Mouse (Mus musculus) embryonic facial prominence, embryonic 13.5 days (tissue): ENCODE measurements at regions not wholly inside any gene's neighbourhood (a gene's known extent, or its start where the extent isn't known, plus 50 kb on each side); places are given as distances from the start of the nearest gene placed in this dataset.

ENCODE experiments used
- ATAC-seq: fragments of 200-750 bp; cut with Nextera tagmentation; 2 replicates; pipeline ENCODE4 v1.8.0; 2017; ENCODE audit warnings: low read depth; ENCODE audit not compliant: insufficient number of reproducible peaks, insufficient read depth, low FRiP score, low TSS enrichment
- H3K27ac ChIP-seq: fragments of 300-500 bp; sonication (generic); 2 replicates; pipeline ENCODE4 v1.5.1; 2015; ENCODE audit warnings: moderate library complexity, mild to moderate bottlenecking, inconsistent platforms
- H3K27me3 ChIP-seq: fragments of 300-500 bp; sonication (generic); 2 replicates; pipeline ENCODE4 v1.6.1; 2015; ENCODE audit warnings: mild to moderate bottlenecking, inconsistent platforms
- H3K36me3 ChIP-seq: fragments of 300-500 bp; sonication (generic); 2 replicates; pipeline ENCODE4 v1.6.1; 2015; ENCODE audit warnings: mild to moderate bottlenecking, inconsistent platforms
- H3K4me1 ChIP-seq: fragments of 300-500 bp; sonication (generic); 2 replicates; pipeline ENCODE4 v1.6.1; 2015; ENCODE audit warnings: inconsistent platforms
- H3K4me2 ChIP-seq: fragments of 300-500 bp; sonication (generic); 2 replicates; pipeline ENCODE4 v1.6.1; 2015; ENCODE audit warnings: moderate library complexity, mild to moderate bottlenecking, inconsistent platforms
- H3K4me3 ChIP-seq: fragments of 300-500 bp; sonication (generic); 2 replicates; pipeline ENCODE4 v1.5.1; 2015; ENCODE audit warnings: mild to moderate bottlenecking, inconsistent platforms
- H3K9ac ChIP-seq: fragments of 300-500 bp; sonication (generic); 2 replicates; pipeline ENCODE4 v1.6.1; 2015; ENCODE audit warnings: mild to moderate bottlenecking, inconsistent platforms
- H3K9me3 ChIP-seq: fragments of 300-500 bp; sonication (generic); 2 replicates; pipeline ENCODE4 v1.6.1; 2016; ENCODE audit warnings: inconsistent platforms
- WGBS: fragments of 180-500 bp; shearing (Covaris S2); methylation state at CpG from one replicate; pipeline ENCODE4 v1.1.7; 2015; ENCODE audit warnings: mixed read lengths; 5-methylcytosine and 5-hydroxymethylcytosine counted together

DNA sequence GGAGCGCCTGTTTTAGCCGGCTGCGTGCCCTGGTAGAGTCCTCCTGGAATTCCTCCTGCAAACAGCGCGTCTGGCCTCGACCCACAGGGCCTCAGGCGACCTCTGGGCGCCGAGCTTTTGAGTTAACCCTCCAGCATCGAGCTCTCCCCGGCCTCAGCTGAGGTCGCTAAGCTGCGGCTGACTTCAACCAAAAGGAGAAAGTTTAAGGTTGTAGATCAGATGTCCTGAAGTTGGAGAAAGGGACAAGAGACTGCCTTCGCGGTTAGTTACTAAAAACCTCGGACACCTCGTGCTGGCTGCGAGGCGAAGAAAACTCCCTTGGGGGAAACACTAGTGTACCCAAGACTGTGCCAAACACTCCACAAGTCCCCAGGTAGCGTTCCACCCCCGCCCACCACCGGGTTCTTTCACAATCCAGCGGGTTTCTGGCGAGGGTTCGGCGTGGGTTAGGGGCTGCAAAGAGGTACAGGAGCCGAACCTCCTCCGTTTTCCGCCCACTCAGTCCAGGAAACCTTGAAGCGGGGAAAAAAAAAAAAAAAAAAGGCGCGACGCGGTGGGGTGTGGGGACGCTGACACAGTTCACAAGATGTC, 78.9 kb downstream of the Kcnrg start:
- no peaks in the 10 kb centered on the region for H3K36me3 ChIP-seq
- ATAC-seq = no peak
- WGBS = 2% methylated on average over 35 of the region's 35 CpGs
- peak overlapping the region; percentile 43 for H3K4me3 ChIP-seq
- H3K9me3 ChIP-seq = no peaks in the 10 kb centered on the region
- peaks cover 45% of the 10 kb centered on the region for H3K4me1 ChIP-seq
- H3K4me2 ChIP-seq = peak overlapping the region; percentile 74
- H3K27me3 ChIP-seq = peaks cover 72% of the 10 kb centered on the region
- no peak overlapping the region for H3K27ac ChIP-seq
- H3K9ac ChIP-seq = peak overlapping the region; percentile 61; the same call in 1 of the 2 replicates

DNA sequence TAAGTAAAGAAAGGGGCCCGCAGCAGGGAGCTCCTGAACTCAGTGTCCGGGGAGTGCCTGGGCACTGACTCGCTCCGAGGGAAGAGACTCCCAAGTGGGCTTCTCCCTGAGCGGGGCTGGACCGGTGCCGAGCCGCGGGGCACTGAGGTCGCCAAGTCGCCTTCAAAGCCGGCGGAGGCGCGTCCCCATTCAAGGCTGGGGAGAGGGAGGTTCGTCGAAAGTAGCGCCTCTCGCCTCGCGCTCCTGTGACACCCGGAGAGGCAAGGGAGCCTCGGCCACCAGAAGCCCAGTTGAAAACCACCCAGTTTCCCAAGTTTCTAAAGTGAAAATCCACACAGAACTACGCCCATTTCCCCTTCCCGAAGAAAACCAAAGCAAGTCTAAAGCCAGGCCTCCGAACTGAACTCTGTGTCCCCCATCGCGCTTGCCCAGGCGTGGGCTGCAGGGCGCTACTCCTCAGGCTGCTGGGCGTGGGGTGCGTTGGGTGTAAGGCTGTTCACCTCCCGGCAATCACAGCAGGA, 79.6 kb downstream of the Kcnrg start:
- Histone ChIP-seq H3K27ac (no peak overlapping the region), H3K9me3 (no peaks in the 10 kb centered on the region), H3K36me3 (no peaks in the 10 kb centered on the region), H3K9ac (peak overlapping the region; percentile 61), H3K27me3 (peaks cover 77% of the 10 kb centered on the region), H3K4me1 (peaks cover 45% of the 10 kb centered on the region), H3K4me2 (peak overlapping the region; percentile 74), H3K4me3 (peak overlapping the region; percentile 43)
- ATAC-seq = no peak
- under 1% methylated on average over 33 of the region's 33 CpGs for WGBS

DNA sequence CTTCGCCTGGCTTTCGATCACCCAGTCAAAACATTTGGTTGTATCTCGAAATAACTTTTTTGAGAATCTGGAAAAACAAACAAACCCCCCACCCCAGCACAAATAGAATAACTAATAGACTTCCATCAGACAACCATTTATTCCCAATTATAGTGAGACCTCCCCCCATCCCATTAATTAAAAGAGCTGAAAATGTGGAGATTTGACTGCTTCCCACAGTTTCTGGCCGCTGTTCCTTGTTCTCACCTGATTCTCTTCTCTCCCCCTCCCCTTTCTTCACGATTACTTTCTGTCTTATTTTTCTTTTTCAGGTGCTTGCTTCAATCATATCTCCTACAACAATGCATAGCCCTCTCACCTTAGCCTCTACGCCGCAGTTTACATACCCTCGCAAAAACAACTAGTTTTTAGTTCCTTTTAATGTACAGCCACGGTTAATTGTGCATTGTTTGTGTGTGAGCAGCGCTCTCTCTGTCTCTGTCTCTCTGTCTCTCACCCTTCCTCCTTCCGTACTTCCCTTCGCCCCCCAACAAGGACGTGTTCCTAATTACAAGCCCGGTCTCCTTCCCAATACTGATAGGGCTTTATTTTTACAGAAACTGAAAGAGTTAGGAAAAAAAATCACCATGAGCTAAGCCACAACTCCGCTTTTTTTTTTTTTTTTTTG, 80.2 kb downstream of the Kcnrg start:
- ATAC-seq = no peak
- Histone ChIP-seq H3K4me2 (peak overlapping the region; percentile 74), H3K27ac (no peak overlapping the region), H3K9ac (peak overlapping the region; percentile 61; the same call in 1 of the 2 replicates), H3K4me1 (peaks cover 45% of the 10 kb centered on the region), H3K36me3 (no peaks in the 10 kb centered on the region), H3K27me3 (peaks cover 80% of the 10 kb centered on the region), H3K9me3 (no peaks in the 10 kb centered on the region), H3K4me3 (peak overlapping the region; percentile 43)
- WGBS = 1% methylated on average over 15 of the region's 15 CpGs

DNA sequence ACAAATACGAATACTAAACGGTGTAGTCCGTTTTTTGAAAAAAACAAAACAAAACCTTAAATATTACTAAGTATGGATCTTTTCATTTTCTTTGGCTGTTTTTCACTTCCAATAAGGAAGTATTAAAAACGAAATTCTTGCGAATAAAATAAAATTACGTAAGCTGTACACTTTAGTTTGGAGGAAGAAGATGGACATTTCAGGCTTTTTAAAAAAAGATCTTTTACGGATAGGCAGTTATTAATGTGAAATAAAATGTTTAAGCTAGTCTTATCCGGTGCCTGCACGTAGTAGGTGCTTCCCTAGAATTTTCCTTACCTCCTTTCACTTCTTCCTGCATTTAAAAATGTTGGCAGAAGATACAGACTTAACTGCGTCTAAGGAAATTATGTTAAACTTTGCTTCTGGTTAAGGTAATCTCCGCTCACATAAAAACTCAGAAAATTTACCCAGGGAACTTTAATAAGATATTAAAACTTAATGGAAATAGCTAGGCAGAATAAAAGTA, 80.8 kb downstream of the Kcnrg start:
- no peaks in the 10 kb centered on the region for H3K36me3 ChIP-seq
- H3K4me3 ChIP-seq = no peak overlapping the region
- ATAC-seq = no peak
- no peaks in the 10 kb centered on the region for H3K9me3 ChIP-seq
- WGBS = 4% methylated on average over 11 of the region's 11 CpGs
- H3K4me1 ChIP-seq = peaks cover 40% of the 10 kb centered on the region
- no peak overlapping the region for H3K4me2 ChIP-seq
- H3K27me3 ChIP-seq = peaks cover 76% of the 10 kb centered on the region
- no peak overlapping the region for H3K27ac ChIP-seq
- H3K9ac ChIP-seq = no peak overlapping the region

DNA sequence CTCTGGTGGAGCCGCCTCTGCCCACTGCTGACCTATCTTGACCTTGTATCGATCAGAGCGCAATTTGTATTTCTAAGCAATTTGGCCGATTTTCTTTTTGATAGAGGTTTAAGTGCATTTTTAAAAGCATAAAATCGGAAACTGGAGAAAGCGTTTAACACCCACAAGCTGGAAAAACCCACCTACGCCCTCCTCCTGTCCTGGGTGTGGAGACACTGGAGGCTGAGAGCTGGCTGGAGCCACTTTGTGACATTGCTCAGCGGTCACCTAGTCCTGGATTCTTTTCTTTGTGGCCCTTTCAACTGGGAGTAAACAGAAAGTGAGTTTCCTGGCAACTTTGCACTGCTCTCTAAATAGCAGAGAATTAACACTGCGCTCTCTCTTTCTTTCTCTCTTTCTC, 81.4 kb downstream of the Kcnrg start:
- Histone ChIP-seq H3K4me2 (peak overlapping the region; percentile 62; the same call in 1 of the 2 replicates), H3K27me3 (peaks cover 70% of the 10 kb centered on the region), H3K9ac (no peak overlapping the region), H3K27ac (no peak overlapping the region), H3K9me3 (no peaks in the 10 kb centered on the region), H3K4me1 (peaks cover 35% of the 10 kb centered on the region), H3K36me3 (no peaks in the 10 kb centered on the region), H3K4me3 (peak overlapping the region; percentile 36)
- 2% methylated on average over 9 of the region's 9 CpGs for WGBS
- no peak for ATAC-seq

DNA sequence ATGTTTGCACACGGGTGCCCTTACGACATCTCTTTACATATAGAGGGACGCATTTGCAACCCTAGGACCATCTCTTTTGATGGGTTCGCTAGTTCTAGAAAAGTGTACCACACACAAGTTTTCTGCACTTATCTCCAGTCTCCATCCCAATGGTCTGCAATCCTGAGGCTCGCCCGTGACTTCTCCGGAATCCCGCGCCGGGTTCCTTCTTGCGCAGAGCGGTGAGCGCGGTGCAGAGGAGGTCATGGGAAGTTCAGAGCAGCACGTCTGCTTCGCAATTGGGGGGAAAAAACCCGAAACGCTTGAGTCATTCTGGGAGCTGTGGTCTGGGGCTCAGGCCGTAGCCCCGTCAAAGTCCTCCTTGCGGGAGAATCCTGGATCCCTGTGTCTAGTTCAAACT, 82.0 kb downstream of the Kcnrg start:
- H3K36me3 ChIP-seq = no peaks in the 10 kb centered on the region
- peak overlapping the region; percentile 62 for H3K4me2 ChIP-seq
- H3K4me3 ChIP-seq = peak overlapping the region; percentile 36
- H3K27me3 ChIP-seq = peaks cover 63% of the 10 kb centered on the region
- WGBS = 2% methylated on average over 21 of the region's 21 CpGs
- H3K9me3 ChIP-seq = no peaks in the 10 kb centered on the region
- H3K27ac ChIP-seq = no peak overlapping the region
- H3K9ac ChIP-seq = peak overlapping the region; percentile 49; the same call in 1 of the 2 replicates
- no peak for ATAC-seq
- H3K4me1 ChIP-seq = peaks cover 29% of the 10 kb centered on the region

DNA sequence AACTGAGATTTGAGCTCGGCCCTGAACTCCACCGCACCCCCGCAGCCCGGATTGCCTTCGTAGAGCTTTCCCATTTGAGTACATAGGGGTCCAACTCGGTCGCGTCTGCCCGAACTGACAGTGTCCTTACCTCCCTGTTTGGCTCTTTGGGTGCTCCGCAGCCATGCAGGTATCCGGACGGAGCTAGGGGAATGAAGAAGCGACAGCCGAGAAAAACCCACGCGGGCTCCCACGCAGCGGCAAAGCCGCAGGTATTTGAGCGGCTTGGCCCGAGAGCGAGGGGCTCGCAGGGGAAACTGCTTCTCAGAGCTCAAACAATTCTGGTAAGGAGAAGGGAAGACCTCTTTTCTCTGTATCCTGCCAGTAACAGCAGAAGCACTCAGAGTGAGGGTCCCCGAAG, 82.5 kb downstream of the Kcnrg start:
- no peak overlapping the region for H3K9ac ChIP-seq
- peak overlapping the region; percentile 62 for H3K4me2 ChIP-seq
- whole genome bisulfite sequencing = 11% methylated on average over 24 of the region's 24 CpGs
- no peaks in the 10 kb centered on the region for H3K9me3 ChIP-seq
- H3K4me3 ChIP-seq = peak overlapping the region; percentile 36
- peaks cover 24% of the 10 kb centered on the region for H3K4me1 ChIP-seq
- peaks cover 58% of the 10 kb centered on the region for H3K27me3 ChIP-seq
- no peaks in the 10 kb centered on the region for H3K36me3 ChIP-seq
- no peak for ATAC-seq
- no peak overlapping the region for H3K27ac ChIP-seq

DNA sequence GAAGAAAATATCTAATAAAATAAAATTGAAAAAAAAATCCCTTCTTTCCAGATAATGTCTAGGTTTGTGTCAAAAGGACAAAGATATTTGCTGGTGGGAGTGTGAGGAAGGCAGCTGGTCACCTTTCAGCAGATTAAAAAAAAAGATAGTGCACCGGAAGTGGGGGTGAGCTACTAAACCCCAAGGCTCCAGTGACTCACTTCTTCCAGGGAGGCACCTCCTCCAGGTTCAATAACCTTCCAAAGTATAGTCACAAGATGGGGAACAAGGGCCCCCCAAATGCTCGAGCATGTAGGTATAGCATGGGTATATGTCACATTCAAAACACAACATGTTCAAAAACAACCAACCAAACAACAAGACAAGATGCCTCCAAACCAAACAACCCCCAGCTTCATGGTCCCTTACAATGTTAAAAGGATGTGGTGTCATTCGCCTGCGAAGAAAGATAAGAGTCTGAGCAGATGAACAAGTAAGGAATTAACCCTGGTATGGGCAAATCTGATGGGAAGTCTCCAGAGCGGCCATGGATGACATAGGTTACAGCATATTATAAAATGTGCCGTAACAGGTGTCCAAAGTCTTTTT, 84.6 kb downstream of the Kcnrg start:
- Histone ChIP-seq H3K9me3 (no peaks in the 10 kb centered on the region), H3K36me3 (no peaks in the 10 kb centered on the region), H3K4me1 (peaks cover 14% of the 10 kb centered on the region), H3K27me3 (peaks cover 43% of the 10 kb centered on the region), H3K9ac (no peak overlapping the region), H3K4me3 (no peak overlapping the region), H3K27ac (no peak overlapping the region), H3K4me2 (no peak overlapping the region)
- ATAC-seq = no peak
- WGBS = 84% methylated on average over 6 of the region's 6 CpGs

DNA sequence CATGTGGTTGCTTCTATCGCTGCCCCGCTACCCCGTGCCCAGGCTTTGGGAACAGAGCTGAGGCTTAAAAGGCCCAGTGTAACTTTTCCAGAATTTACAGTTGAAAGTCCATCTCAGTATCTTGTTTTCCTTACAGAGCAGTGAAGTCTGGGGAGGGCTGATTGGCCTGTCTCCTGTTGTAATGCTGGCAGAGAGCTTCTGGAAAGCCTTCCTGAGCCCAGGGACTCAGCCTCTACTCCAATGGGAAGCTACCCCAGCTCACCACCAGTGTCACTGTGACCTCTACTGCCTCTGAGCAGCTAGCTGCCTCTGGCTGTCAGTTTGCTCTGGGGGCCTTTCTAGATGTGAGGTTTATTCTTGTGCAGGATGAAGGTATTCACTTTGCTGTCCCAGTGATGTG, 87.5 kb downstream of the Kcnrg start:
- Histone ChIP-seq H3K9ac (no peak overlapping the region), H3K27me3 (peaks cover 22% of the 10 kb centered on the region), H3K9me3 (no peaks in the 10 kb centered on the region), H3K4me3 (no peak overlapping the region), H3K27ac (no peak overlapping the region), H3K4me2 (no peak overlapping the region), H3K4me1 (peaks cover 22% of the 10 kb centered on the region), H3K36me3 (no peaks in the 10 kb centered on the region)
- no peak for ATAC-seq
- 90% methylated on average over 3 of the region's 3 CpGs for WGBS

DNA sequence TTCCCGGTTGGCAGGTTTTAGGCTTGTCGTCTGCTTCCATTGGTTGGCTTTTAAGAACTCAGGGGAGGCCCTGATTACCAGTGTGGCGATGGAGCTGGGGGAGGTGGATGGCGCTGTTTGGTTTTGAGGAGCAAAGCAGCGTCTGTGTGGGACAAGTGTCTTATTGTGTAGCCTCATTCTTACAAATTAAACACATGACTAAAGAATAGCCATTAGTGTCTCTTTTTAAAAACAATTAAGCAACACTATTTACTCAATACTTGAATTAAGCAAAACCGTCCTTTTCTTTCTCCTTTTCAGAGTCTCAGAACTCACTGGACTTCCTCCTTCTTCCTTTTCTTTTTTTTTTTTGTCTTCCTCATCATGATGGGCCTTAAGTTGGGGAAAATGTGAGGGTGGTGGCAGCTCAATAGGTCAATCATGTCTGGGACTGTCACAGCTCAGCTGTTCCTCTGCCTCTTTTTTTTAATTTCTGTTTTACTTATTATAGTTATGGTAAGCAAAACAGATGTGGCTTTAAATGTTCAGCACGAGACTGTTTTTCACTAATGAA, 89.1 kb downstream of the Kcnrg start:
- no peak overlapping the region for H3K4me2 ChIP-seq
- no peak overlapping the region for H3K4me3 ChIP-seq
- no peaks in the 10 kb centered on the region for H3K36me3 ChIP-seq
- ATAC-seq = no peak
- no peak overlapping the region for H3K27ac ChIP-seq
- 53% methylated on average over 7 of the region's 7 CpGs for WGBS
- no peak overlapping the region for H3K9ac ChIP-seq
- H3K9me3 ChIP-seq = no peaks in the 10 kb centered on the region
- H3K27me3 ChIP-seq = peaks cover 6% of the 10 kb centered on the region; the same call in 1 of the 2 replicates
- peaks cover 23% of the 10 kb centered on the region for H3K4me1 ChIP-seq

DNA sequence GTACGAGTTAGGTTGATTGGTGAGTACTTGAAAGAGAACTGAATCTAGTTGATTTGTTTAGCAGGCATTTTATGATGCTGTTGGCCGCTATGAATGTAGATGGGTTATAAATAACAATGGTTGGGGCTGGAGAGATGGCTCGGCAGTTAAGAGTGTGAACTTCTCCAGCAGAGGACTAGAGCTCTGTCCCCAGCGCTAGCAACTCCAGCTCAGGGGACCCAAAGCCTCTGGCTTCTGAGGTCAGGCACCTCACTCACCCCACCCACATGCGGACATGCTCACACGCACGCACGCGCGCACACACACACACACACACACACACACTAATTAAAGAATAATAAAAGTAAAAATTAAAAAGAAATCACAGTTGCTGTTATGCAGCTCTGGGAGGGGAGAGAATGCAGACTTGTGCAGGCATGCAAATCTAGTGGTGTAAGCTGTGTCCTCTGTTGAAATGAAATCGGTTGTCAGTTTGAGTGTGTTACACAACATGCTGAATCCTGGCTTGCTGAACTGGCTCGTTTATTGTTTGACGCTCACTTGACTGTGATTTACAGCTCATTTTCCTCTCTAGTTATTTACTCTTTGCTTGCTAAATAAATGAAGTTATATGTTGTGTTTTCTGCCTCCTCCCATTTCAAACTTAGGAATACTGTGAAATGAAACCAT, 89.8 kb downstream of the Kcnrg start:
- Histone ChIP-seq H3K4me3 (no peak overlapping the region), H3K9me3 (no peaks in the 10 kb centered on the region), H3K9ac (0 out of 2 replicates have a peak overlapping the region, but pooled peaks have one; percentile 6), H3K4me2 (no peak overlapping the region), H3K27ac (no peak overlapping the region), H3K36me3 (no peaks in the 10 kb centered on the region), H3K4me1 (peaks cover 23% of the 10 kb centered on the region), H3K27me3 (0 out of 2 replicates have a peak, but pooled peaks cover 2% of the 10 kb centered on the region)
- 74% methylated on average over 13 of the region's 13 CpGs for WGBS
- ATAC-seq = no peak
